Mouse (Mus musculus): Measurements from ENCODE around the gene Ace. TPM values are rescaled to one million over a fixed set of nuclear protein-coding genes. Genes with fewer than 3 reads are reported as not detected.
"Not testable (repeated sequence)": the region's sequence is repeated elsewhere in the genome, so short reads cannot be mapped to it uniquely, and the experiment has no call there.

Gene Ace
- total and polyA plus RNA-seq, 2 experiments from 2014 or later, result 11.1 to 35.9 TPM

GRCm38 (mm10) chr11:106020051-106020763 is 52.5 kb downstream of the Ace start:
- peak overlapping the region; percentile 49 for H3K4me3 ChIP-seq (ENCODE audit: low read length)
- no peaks in the 10 kb centered on the region for H3K9me3 ChIP-seq (ENCODE audit: low read length)
- no peaks in the 10 kb centered on the region for H3K27me3 ChIP-seq (ENCODE audit: insufficient read depth, low read length)
- 0 out of 2 replicates have a peak, but pooled peaks cover 6% of the 10 kb centered on the region for H3K4me1 ChIP-seq (ENCODE audit: insufficient read depth, low read length)
- H3K9ac ChIP-seq (replicated peaks; ENCODE audit: low read length), result peak overlapping the region; percentile 67
- peak; percentile 86 for ATAC-seq
- under 1% methylated on average over 48 of the region's 50 CpGs for WGBS
- peak overlapping the region; percentile 72 for H3K4me2 ChIP-seq (ENCODE audit: low read depth, low read length)
- peak; percentile 73 for DNase-seq (ENCODE audit: low spot score)
- no peak for TF ChIP-seq CTCF (IDR thresholded peaks at IDR 0.05; ENCODE audit: low read depth)
- peak overlapping the region; percentile 80 for H3K27ac ChIP-seq
- H3K36me3 ChIP-seq (ENCODE audit: insufficient read depth, low read length), result no peaks in the 10 kb centered on the region

DNA sequence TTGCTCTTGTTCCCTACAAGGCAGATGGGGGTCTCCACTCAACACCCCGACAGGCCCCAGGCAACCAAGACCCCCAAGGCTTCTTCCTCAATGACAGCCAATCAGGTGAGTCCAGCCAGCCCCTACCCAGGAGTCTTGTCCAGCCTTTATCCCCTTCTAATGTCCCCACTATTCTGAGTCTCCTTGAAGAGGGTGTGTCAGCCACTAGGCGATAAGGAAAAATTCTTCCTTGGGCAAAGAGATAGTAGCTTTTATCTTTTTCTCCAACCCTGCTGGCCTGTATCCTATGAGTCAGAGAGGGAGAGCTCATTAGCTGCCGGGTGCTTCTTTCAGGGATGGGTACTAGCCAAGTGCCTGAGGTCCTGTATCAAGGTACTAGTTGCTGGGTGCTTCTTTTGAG is 58.0 kb downstream of the Ace start:
- ATAC-seq (no peak), DNase-seq (ENCODE audit: low spot score) (no peak)
- Histone ChIP-seq H3K36me3 (ENCODE audit: insufficient read depth, low read length) (no peaks in the 10 kb centered on the region), H3K9ac (replicated peaks; ENCODE audit: low read length) (no peak overlapping the region), H3K27ac (no peak overlapping the region), H3K4me2 (ENCODE audit: low read depth, low read length) (no peak overlapping the region), H3K4me1 (ENCODE audit: insufficient read depth, low read length) (0 out of 2 replicates have a peak, but pooled peaks cover 4% of the 10 kb centered on the region), H3K9me3 (ENCODE audit: low read length) (no peaks in the 10 kb centered on the region), H3K27me3 (ENCODE audit: insufficient read depth, low read length) (no peaks in the 10 kb centered on the region), H3K4me3 (ENCODE audit: low read length) (no peak overlapping the region)
- TF ChIP-seq CTCF (IDR thresholded peaks at IDR 0.05; ENCODE audit: low read depth), result no peak
- 86% methylated on average over 3 of the region's 3 CpGs for WGBS

DNA sequence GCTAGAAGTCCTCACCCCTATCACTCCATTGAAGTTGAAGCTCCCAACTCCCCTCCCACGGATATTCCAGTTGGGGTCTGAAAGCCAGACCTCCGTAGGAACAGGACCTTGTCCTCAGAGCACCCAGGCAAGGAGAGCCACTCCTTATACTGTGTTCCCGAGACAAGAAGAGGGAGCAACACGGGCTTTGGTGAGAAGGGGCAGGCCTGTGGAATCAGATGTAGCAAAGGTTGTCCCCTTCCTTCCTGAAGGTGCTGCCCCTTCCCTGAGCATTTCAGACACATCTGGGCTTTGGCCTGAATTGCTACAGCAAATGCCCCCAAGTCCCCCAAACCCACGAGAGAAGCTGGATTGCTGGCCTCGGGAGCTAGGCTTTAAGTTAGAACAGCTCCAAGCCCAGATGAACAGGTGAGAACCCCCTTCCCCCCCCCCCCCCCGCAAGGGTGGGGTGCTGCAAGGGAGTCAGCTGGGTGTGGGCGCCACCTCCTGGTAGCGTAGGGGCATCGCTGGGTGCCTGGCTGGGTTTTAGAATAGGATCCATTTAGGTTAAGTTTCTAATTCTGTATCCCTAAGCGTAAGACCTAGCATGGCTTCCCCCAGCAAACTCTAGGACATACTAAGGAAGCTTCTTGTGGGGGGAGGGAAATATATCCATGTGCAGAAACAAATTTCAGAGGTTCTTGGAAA is 58.9 kb downstream of the Ace start:
- TF ChIP-seq CTCF (IDR thresholded peaks at IDR 0.05; ENCODE audit: low read depth), result peak; percentile 86
- ATAC-seq, result peak; percentile 45; the same call in 1 of the 2 replicates

GRCm38 (mm10) chr11:106027607-106028006 is 59.9 kb downstream of the Ace start:
- H3K4me3 ChIP-seq (ENCODE audit: low read length), result no peak overlapping the region
- H3K9ac ChIP-seq (replicated peaks; ENCODE audit: low read length), result no peak overlapping the region
- H3K9me3 ChIP-seq (ENCODE audit: low read length), result no peaks in the 10 kb centered on the region
- no peaks in the 10 kb centered on the region for H3K27me3 ChIP-seq (ENCODE audit: insufficient read depth, low read length)
- no peak overlapping the region for H3K27ac ChIP-seq
- H3K4me1 ChIP-seq (ENCODE audit: insufficient read depth, low read length), result no peaks in the 10 kb centered on the region
- ATAC-seq, result 0 out of 2 replicates have a peak, but pooled peaks have one; percentile 18
- TF ChIP-seq CTCF (IDR thresholded peaks at IDR 0.05; ENCODE audit: low read depth), result no peak
- no peak overlapping the region for H3K4me2 ChIP-seq (ENCODE audit: low read depth, low read length)
- H3K36me3 ChIP-seq (ENCODE audit: insufficient read depth, low read length), result no peaks in the 10 kb centered on the region
- DNase-seq (ENCODE audit: low spot score), result no peak
- WGBS, result 87% methylated on average over 5 of the region's 5 CpGs

More for the DNA sequence above, 58.9 kb downstream of the Ace start:
- peak; percentile 67 for DNase-seq (ENCODE audit: low spot score)
- Histone ChIP-seq H3K9me3 (ENCODE audit: low read length) (no peaks in the 10 kb centered on the region), H3K4me2 (ENCODE audit: low read depth, low read length) (no peak overlapping the region), H3K27ac (no peak overlapping the region), H3K27me3 (ENCODE audit: insufficient read depth, low read length) (no peaks in the 10 kb centered on the region), H3K36me3 (ENCODE audit: insufficient read depth, low read length) (no peaks in the 10 kb centered on the region), H3K4me3 (ENCODE audit: low read length) (no peak overlapping the region), H3K9ac (replicated peaks; ENCODE audit: low read length) (no peak overlapping the region), H3K4me1 (ENCODE audit: insufficient read depth, low read length) (no peaks in the 10 kb centered on the region)
- 40% methylated on average over 11 of the region's 11 CpGs for WGBS

DNA sequence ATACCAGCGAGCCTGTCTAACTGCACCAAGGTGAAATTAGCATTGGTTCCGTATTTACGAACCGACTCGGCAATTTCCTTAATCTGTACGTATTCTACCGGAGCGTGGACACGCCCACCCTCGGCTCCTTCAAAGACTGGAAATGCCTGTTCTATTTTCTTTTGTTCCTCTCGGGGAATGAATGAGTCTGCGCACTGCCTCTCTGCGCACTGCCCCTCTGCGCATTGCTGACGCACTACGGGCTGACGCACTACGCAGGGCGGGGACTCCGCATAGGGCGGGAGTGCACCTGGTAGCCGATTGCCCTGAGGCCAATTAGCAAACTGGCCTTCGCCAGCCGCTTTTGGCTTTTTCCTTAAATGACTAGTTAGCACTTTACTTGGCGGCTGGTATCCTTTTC is 64.3 kb downstream of the Ace start:
- not testable (repeated sequence) for H3K27me3 ChIP-seq (ENCODE audit: insufficient read depth, low read length); DNase-seq (ENCODE audit: low spot score); H3K9ac ChIP-seq (replicated peaks; ENCODE audit: low read length); ATAC-seq; H3K27ac ChIP-seq; H3K4me1 ChIP-seq (ENCODE audit: insufficient read depth, low read length); H3K9me3 ChIP-seq (ENCODE audit: low read length); H3K36me3 ChIP-seq (ENCODE audit: insufficient read depth, low read length); H3K4me2 ChIP-seq (ENCODE audit: low read depth, low read length)
- WGBS, result 36% methylated on average over 7 of the region's 25 CpGs
- peak overlapping the region; percentile 22; the same call in 1 of the 2 replicates for H3K4me3 ChIP-seq (ENCODE audit: low read length)

DNA sequence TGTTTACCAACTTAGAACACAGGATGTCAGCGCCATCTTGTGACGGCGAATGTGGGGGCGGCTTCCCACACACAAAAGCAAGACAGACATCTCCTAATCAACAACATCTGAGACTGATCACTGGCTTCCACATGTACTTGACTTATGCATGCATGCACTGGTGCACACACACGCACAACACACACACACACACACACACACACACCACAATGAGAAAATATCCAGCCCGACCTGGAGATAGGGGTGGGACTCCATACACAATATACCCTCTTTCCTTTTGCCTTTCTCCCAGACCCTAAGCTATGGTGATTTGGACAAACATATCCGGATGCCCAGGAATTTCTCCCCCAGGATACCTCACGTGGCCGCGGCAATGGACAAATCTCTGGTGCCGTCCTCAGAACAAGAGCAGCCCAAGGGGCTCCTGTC is 65.8 kb downstream of the Ace start:
- peak overlapping the region; percentile 32 for H3K4me2 ChIP-seq (ENCODE audit: low read depth, low read length)
- peaks cover 7% of the 10 kb centered on the region for H3K4me1 ChIP-seq (ENCODE audit: insufficient read depth, low read length)
- H3K27me3 ChIP-seq (ENCODE audit: insufficient read depth, low read length), result no peaks in the 10 kb centered on the region
- H3K27ac ChIP-seq, result peak overlapping the region; percentile 67
- no peak for ATAC-seq
- 35% methylated on average over 11 of the region's 11 CpGs for WGBS
- H3K4me3 ChIP-seq (ENCODE audit: low read length), result no peak overlapping the region
- TF ChIP-seq CTCF (IDR thresholded peaks at IDR 0.05; ENCODE audit: low read depth), result peak; percentile 36
- DNase-seq (ENCODE audit: low spot score), result peak; percentile 32
- H3K9me3 ChIP-seq (ENCODE audit: low read length), result no peaks in the 10 kb centered on the region
- H3K9ac ChIP-seq (replicated peaks; ENCODE audit: low read length), result peak overlapping the region; percentile 31; the same call in 1 of the 2 replicates
- H3K36me3 ChIP-seq (ENCODE audit: insufficient read depth, low read length), result no peaks in the 10 kb centered on the region

Measured in hindbrain, postnatal 0 days (tissue).